Mouse (Mus musculus) liver, postnatal 0 days (tissue): ENCODE data around the gene Gm2115.

Source experiments
- CTCF ChIP-seq: sonication (generic); IDR thresholded peaks from 2 replicates; pipeline ENCODE4 v1.5.1; 2016; ENCODE audit warnings: antibody characterized with exemption, low read depth
- EP300 ChIP-seq: IDR thresholded peaks from 2 replicates; pipeline ENCODE4 v1.6.1; 2016; ENCODE audit warnings: antibody characterized with exemption, low read depth, mild to moderate bottlenecking

DNA sequence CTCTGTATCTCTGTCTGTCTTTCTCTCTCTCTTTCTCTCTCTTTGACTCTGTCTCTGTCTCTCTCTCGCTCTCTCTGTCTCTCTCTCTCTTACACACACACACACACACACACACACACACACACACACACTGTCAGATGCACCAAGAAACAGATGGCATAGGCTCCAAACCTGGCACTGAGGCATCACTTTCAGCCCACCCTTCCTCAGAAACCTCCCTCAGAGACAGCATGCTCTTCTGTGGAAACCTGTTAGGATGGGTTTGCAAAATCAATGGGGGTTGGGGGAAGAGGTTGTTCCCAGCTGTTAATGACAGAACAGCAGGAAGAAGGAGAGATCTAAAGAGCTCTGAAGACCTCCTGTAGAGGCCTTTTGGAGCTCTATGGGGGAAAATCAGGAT lies 50.1 kb downstream of the Gm2115 start:
- TF ChIP-seq EP300, result no peak
- no peak for TF ChIP-seq CTCF
